Mouse (Mus musculus) liver, embryonic 14.5 days (tissue): Measurements from ENCODE around the gene Nsd2.

Experiments
- CTCF ChIP-seq: IDR thresholded peaks from 2 replicates; pipeline ENCODE4 v1.5.1; 2016; ENCODE audit warnings: antibody characterized with exemption, low read depth, control low read depth
- EP300 ChIP-seq: IDR thresholded peaks from 2 replicates; pipeline ENCODE4 v1.6.1; 2016; ENCODE audit warnings: antibody characterized with exemption, low read depth

DNA sequence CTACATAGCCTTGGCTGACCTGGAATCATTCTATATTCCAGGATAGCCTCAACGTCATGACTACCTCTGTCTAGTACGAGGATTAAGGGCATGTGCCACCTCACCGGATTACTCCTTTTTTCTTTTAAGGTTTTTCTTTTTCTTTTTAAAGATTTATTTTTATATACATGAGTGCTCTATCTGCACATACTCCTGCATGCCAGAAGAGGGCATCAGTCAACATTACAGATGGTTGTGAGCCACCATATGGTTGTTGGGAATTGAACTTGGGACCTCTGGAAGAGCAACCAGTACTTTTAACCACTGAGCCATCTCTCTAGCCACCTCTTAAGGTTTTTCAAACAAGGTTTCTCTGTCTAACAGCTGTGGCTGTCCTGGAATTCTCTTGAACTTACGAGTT, 9.0 kb upstream of the Nsd2 start:
- TF ChIP-seq CTCF (peak; percentile 30; the same call in 1 of the 2 replicates), EP300 (no peak)
